Mouse (Mus musculus) heart, adult 2 months (tissue): ENCODE measurements at regions not wholly inside any gene's neighbourhood (a gene's known extent, or its start where the extent isn't known, plus 50 kb on each side); places are given as distances from the start of the nearest gene placed in this dataset.

Experiments
- DNase-seq, 2 experiments: peaks; one replicate each; pipeline ENCODE4 v3.0.0; 2021
- H3K27ac ChIP-seq: fragments of 200-600 bp; 2 replicates; pipeline ENCODE4 v1.8.1; 2022
- H3K27me3 ChIP-seq: fragments of 200-500 bp; 2 replicates; pipeline ENCODE4 v1.6.1; 2012; ENCODE audit warnings: mild to moderate bottlenecking, low read length, inconsistent platforms, mixed read lengths; ENCODE audit not compliant: control insufficient read depth, insufficient read depth
- H3K36me3 ChIP-seq: fragments of 200-500 bp; 2 replicates; pipeline ENCODE4 v1.6.1; 2012; ENCODE audit warnings: low read length, inconsistent platforms; ENCODE audit not compliant: control insufficient read depth, insufficient read depth
- H3K4me1 ChIP-seq: fragments of 200-500 bp; 2 replicates; pipeline ENCODE4 v1.6.1; 2011; ENCODE audit warnings: low read length; ENCODE audit not compliant: control insufficient read depth, insufficient read depth
- H3K4me3 ChIP-seq: fragments of 200-600 bp; 2 replicates; pipeline ENCODE4 v1.8.1; 2022
- H3K79me2 ChIP-seq: fragments of 200-500 bp; replicated peaks from 2 replicates; pipeline ENCODE4 v1.6.1; 2012; ENCODE audit warnings: mild to moderate bottlenecking, inconsistent platforms, low read length, moderate library complexity, mixed read lengths; ENCODE audit not compliant: control insufficient read depth, insufficient read depth
- H3K9ac ChIP-seq: fragments of 200-500 bp; 2 replicates; pipeline ENCODE4 v1.6.1; 2012; ENCODE audit warnings: low read depth, mild to moderate bottlenecking, control low read depth, inconsistent platforms, low read length, mixed read lengths
- CTCF ChIP-seq: fragments of 200-600 bp; IDR thresholded peaks from 2 replicates; pipeline ENCODE4 v1.8.1; 2022; ENCODE audit warnings: antibody characterized with exemption, mild to moderate bottlenecking, moderate library complexity
- EP300 ChIP-seq: fragments of 200-500 bp; IDR thresholded peaks from 2 replicates; pipeline ENCODE4 v1.6.1; 2011; ENCODE audit warnings: low read depth, low read length, control low read depth; ENCODE audit not compliant: insufficient read depth
- POLR2A ChIP-seq: fragments of 200-500 bp; IDR thresholded peaks from 2 replicates; pipeline ENCODE4 v1.6.1; 2011; ENCODE audit warnings: mild to moderate bottlenecking, low read depth, low read length, control low read depth; ENCODE audit not compliant: insufficient read depth
- WGBS: fragments of 180-500 bp; shearing (Covaris S2); methylation state at CpG from one replicate; pipeline ENCODE4 v1.1.7; 2018; 5-methylcytosine and 5-hydroxymethylcytosine counted together
- intact Hi-C: fragments of 180-260 bp; cut with DNase I; formaldehyde crosslinking; loops from one replicate; pipeline ENCODE4 v1.15.1; 2025

DNA sequence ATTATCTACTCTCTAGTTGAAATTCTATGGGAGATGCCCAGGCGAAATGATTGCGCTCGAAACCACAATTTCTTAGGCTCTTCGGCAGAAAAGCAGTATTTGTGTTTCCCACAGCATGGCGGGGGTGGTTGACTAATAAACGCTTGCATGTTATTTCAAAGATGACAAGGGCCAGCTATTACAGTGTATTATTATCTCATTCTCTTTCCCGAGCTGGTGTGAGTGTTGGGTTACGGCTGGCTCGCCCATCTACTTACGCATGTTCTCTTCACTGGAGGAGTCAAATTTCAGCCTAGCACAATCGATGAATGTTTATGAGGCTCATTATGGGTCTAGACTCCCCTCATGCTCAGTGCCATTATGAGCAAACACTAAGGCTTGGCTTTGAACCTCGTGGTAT, 51.2 kb upstream of the Tmem26 start:
- Histone ChIP-seq H3K36me3 (no peaks in the 10 kb centered on the region), H3K4me1 (no peaks in the 10 kb centered on the region; the same call in 1 of the 2 replicates), H3K27me3 (peaks cover 1% of the 10 kb centered on the region; the same call in 1 of the 2 replicates), H3K79me2 (no peaks in the 10 kb centered on the region), H3K27ac (no peak overlapping the region), H3K9ac (no peak overlapping the region), H3K4me3 (no peak overlapping the region)
- 84% methylated on average over 12 of the region's 12 CpGs for WGBS
- DNase-seq, result no peak
- TF ChIP-seq POLR2A (no peak), CTCF (no peak), EP300 (no peak)
- intact Hi-C loops, result no loop called here

- peaks cover 1% of the 10 kb centered on the region; the same call in 1 of the 2 replicates for H3K27me3 ChIP-seq
- no peak overlapping the region for H3K27ac ChIP-seq
- intact Hi-C loops, result no loop called here
- H3K4me3 ChIP-seq, result no peak overlapping the region
- no peak overlapping the region for H3K9ac ChIP-seq
- no peaks in the 10 kb centered on the region; the same call in 1 of the 2 replicates for H3K4me1 ChIP-seq
- no peak for DNase-seq
- no peaks in the 10 kb centered on the region for H3K79me2 ChIP-seq
- no peaks in the 10 kb centered on the region for H3K36me3 ChIP-seq
- TF ChIP-seq CTCF (no peak), EP300 (no peak), POLR2A (no peak)
- WGBS, result 52% methylated on average over 9 of the region's 9 CpGs
These were observed 50.2 kb upstream of the Tmem26 start for GRCm38 (mm10) chr10:68673102-68673872.
